ENCODE assay signal across 8 mouse cellular contexts in the genomic region with DNA sequence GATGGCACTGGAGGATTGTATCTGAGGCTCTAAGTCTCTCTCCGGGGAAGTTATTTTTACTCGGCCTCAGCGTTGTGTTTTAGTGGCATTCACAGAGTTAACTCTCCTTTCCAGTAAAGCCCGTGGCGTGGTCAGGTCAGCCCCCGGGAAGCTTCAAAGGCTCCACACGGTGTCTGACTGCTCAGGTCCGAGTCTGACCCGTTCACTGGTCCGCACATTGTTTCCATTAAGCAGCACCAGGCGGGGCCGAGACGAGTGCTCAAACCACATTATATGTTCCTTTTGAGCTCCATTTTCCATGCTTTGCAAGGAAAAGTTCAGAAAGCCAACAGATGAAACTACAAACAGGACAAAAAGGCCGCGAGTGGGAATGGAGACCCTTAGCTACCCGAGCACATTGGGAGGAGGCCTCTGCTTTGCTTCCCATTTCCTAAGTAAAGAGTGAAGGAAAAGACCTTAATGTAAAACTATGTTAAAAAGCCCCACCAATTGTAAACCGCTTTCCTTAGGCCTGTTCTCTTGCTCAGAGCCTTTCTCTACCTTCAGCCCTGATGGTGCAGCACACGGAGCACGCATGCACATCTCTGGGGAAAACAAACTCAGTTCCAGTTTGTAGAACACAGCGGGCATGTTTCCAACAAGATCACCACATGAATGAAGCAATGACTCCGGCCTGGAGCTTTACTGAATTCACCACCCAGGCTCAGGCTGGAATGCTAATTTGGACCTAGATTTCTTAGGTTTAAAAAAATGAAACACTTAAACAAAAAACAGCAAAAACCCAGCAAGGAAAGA. TPM values are rescaled to one million over a fixed set of nuclear protein-coding genes. Genes with fewer than 3 reads are reported as not detected.
DNase-seq lines count a peak whose midpoint lies in the region; ATAC-seq and TF ChIP-seq lines count a peak whose summit lies in the region.

No protein-coding gene starts in this region.

- H3K27ac ChIP-seq in heart, embryonic 16.5 days (ENCODE audit: low read length): peak overlapping the region; percentile 30
- peak overlapping the region; percentile 84 for H3K27ac ChIP-seq in limb, embryonic 10.5 days
- H3K27ac ChIP-seq in neural tube, embryonic 15.5 days (replicated peaks): peak overlapping the region; percentile 63

- H3K4me2 ChIP-seq in heart, embryonic 16.5 days (ENCODE audit: low read depth, low read length): peak overlapping the region; percentile 18; the same call in 1 of the 2 replicates
- peak overlapping the region; percentile 36 for H3K4me2 ChIP-seq in neural tube, embryonic 15.5 days

- peaks cover 3% of the 10 kb centered on the region; the same call in 1 of the 2 replicates for H3K36me3 ChIP-seq in heart, embryonic 16.5 days (ENCODE audit: control insufficient read depth, insufficient read depth)
- peaks cover 59% of the 10 kb centered on the region for H3K36me3 ChIP-seq in limb, embryonic 10.5 days
- H3K36me3 ChIP-seq in neural tube, embryonic 15.5 days: no peaks in the 10 kb centered on the region

- no peak overlapping the region; the same call in 1 of the 2 replicates for H3K9ac ChIP-seq in heart, embryonic 16.5 days (ENCODE audit: low read length)
- H3K9ac ChIP-seq in neural tube, embryonic 15.5 days (replicated peaks): 0 out of 2 replicates have a peak overlapping the region, but pooled peaks have one; percentile 17

- no peak for TF ChIP-seq POLR2A in lung, adult 2 months (IDR thresholded peaks at IDR 0.05; ENCODE audit: borderline replicate concordance, extremely low read depth, low read depth, low read length)

- no peaks in the 10 kb centered on the region for H3K27me3 ChIP-seq in heart, embryonic 16.5 days (ENCODE audit: control insufficient read depth, insufficient read depth, low read length)
- H3K27me3 ChIP-seq in limb, embryonic 10.5 days (ENCODE audit: low read depth, poor library complexity, severe bottlenecking): no peaks in the 10 kb centered on the region
- H3K27me3 ChIP-seq in neural tube, embryonic 15.5 days (replicated peaks): no peaks in the 10 kb centered on the region

- TF ChIP-seq CTCF in lung, adult 2 months (IDR thresholded peaks at IDR 0.05; ENCODE audit: insufficient read depth, low read length): no peak

- H3K4me3 ChIP-seq in lung, adult 2 months (replicated peaks; ENCODE audit: extremely low read depth, low read depth, low read length): no peak overlapping the region
- no peak overlapping the region for H3K4me3 ChIP-seq in heart, embryonic 16.5 days (ENCODE audit: low read length)
- H3K4me3 ChIP-seq in limb, embryonic 10.5 days: peak overlapping the region; percentile 22; the same call in 1 of the 2 replicates
- no peak overlapping the region for H3K4me3 ChIP-seq in neural tube, embryonic 15.5 days (replicated peaks)

- peaks cover 9% of the 10 kb centered on the region for H3K4me1 ChIP-seq in lung, adult 2 months (ENCODE audit: control insufficient read depth, insufficient read depth, low read length)
- peaks cover 48% of the 10 kb centered on the region for H3K4me1 ChIP-seq in heart, embryonic 16.5 days (ENCODE audit: control insufficient read depth, insufficient read depth, low read length)
- peaks cover 57% of the 10 kb centered on the region for H3K4me1 ChIP-seq in limb, embryonic 10.5 days
- peaks cover 33% of the 10 kb centered on the region for H3K4me1 ChIP-seq in neural tube, embryonic 15.5 days

- no peak for ATAC-seq in heart, embryonic 16.5 days (replicated peaks; ENCODE audit: extremely low read depth, insufficient read depth, low FRiP score)
- peak; percentile 46; the same call in 1 of the 2 replicates for ATAC-seq in neural tube, embryonic 15.5 days (ENCODE audit: low FRiP score)
- no peak for ATAC-seq in activated CD4-positive, CD25-positive, alpha-beta regulatory T cell, adult 4 months

- WGBS in lung, adult 2 months: 52% methylated on average over 21 of the region's 21 CpGs
- 36% methylated on average over 21 of the region's 21 CpGs for WGBS in heart, embryonic 16.5 days
- WGBS in limb, embryonic 10.5 days: 22% methylated on average over 21 of the region's 21 CpGs
- WGBS in neural tube, embryonic 15.5 days: 20% methylated on average over 21 of the region's 21 CpGs

- peak; percentile 15 to 46 for DNase-seq in lung, adult 18-20 months
- no peak for DNase-seq in lung, adult 2 months
- peak; percentile 40 for DNase-seq in embryo, embryonic 9.5 days (ENCODE audit: extremely low spot score)
- peak; percentile 80 for DNase-seq in limb, embryonic 10.5 days (ENCODE audit: low spot score)
- DNase-seq in spleen, postnatal 4 days (ENCODE audit: low spot score in 2 of 2): no peak

- H3K9me3 ChIP-seq in heart, embryonic 16.5 days (replicated peaks; ENCODE audit: control insufficient read depth, low read length): no peaks in the 10 kb centered on the region
- H3K9me3 ChIP-seq in limb, embryonic 10.5 days (replicated peaks): no peaks in the 10 kb centered on the region
- H3K9me3 ChIP-seq in neural tube, embryonic 15.5 days (replicated peaks): no peaks in the 10 kb centered on the region

RNA-seq across cellular contexts. Expression of a gene that starts 42.8 kb away (rescaled TPM):
- polyA plus RNA-seq in lung, adult 2 months (2012; rRNA removed): 59.4 and 76.6 TPM in 2 replicates
- 21.6 and 21.8 TPM in 2 replicates for polyA plus RNA-seq in heart, embryonic 16.5 days (2015; fragmentation: Nextera tagmentation; extraction: Ambion mirVana)
- 49.6 and 55.6 TPM in 2 replicates for polyA plus RNA-seq in limb, embryonic 10.5 days (2016; fragmentation: Nextera tagmentation; extraction: Ambion mirVana)
- polyA plus RNA-seq in neural tube, embryonic 15.5 days (2015; fragmentation: Nextera tagmentation; extraction: Ambion mirVana): 6.8 and 12.1 TPM in 2 replicates
- polyA plus RNA-seq in activated CD4-positive, CD25-positive, alpha-beta regulatory T cell, adult 4 months (2017; shearing (Covaris generic)): not detected

Comparison
In these comparisons a context has a peak if more than half of its experiments do, and no peak if none do; other contexts are left out.
1. DNase-seq: peak in lung, adult 18-20 months (2 of 2), embryo, embryonic 9.5 days (single experiment) and limb, embryonic 10.5 days (single experiment); none in lung, adult 2 months (single experiment) and spleen, postnatal 4 days (0 of 2).
2. H3K27ac ChIP-seq: peak in every context shown above with its lines; median percentile 84 in limb, embryonic 10.5 days; 63 in neural tube, embryonic 15.5 days; 30 in heart, embryonic 16.5 days.